8 mouse cellular contexts compared by ENCODE assay signal in the genomic region with DNA sequence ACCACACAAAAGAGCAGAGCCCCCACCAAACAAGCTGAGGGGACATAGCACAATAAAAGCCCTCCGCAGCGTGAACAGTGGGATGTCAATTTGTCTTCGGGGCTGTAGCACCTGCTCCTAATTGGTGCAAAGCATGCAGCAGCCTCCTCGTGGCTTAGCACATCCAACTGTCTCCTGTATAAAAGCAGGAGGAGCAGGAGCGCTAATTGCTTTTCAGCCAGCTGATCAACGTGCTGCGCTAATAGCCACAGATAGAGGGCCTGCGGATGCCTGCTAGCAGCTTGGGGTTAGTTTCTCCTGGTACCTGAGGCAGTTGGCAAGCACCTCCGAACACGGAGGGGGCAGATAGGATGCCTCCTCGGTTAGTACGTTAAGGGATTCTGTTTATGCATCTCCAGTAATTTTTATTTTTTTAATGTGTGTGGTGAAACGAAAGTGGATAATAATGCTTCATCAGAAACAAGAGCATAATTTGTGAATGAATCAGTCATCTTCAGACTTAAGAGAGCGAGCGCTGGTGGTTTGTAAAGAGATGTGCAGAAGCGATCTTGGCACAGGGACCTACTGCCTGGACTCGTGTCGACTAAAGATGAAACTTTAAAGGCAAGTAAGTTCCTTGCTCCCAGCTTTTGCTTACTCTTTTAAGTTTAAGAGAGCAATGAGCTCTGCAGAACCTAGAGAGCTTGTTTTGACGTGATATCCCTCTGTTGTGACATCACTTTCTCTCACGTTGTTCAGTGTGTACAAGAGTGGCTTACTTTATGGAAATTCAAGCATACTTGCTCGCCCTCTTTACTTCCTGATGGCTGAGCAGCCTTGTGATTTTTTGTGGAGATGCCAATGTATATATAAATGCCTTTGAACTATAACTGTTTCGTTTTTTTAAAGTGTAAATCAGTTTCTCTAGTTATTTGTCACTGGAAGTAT.
DNase-seq lines count a peak whose midpoint lies in the region; ATAC-seq and TF ChIP-seq lines count a peak whose summit lies in the region.

No protein-coding gene starts in this region.

- H3K4me3 ChIP-seq in heart, embryonic 14.5 days (ENCODE audit: control insufficient read depth in 1 of 2, insufficient read depth in 1 of 2, low read depth in 1 of 2, low read length in 2 of 2) = no peak overlapping the region
- no peak overlapping the region for H3K4me3 ChIP-seq in heart, embryonic 11.5 days (ENCODE audit: low read depth, low read length)
- peak overlapping the region; percentile 38 for H3K4me3 ChIP-seq in hindbrain, embryonic 15.5 days
- peak overlapping the region; percentile 27 for H3K4me3 ChIP-seq in midbrain, postnatal 0 days (ENCODE audit: low read depth, low read length)

- ATAC-seq in heart, embryonic 14.5 days (ENCODE audit: insufficient number of reproducible peaks, insufficient read depth, low FRiP score, low read depth) = no peak
- no peak for ATAC-seq in heart, embryonic 11.5 days (replicated peaks; ENCODE audit: insufficient number of reproducible peaks, low FRiP score, low TSS enrichment)
- ATAC-seq in hindbrain, embryonic 15.5 days (ENCODE audit: low FRiP score, low read depth) = peak; percentile 93
- ATAC-seq in midbrain, postnatal 0 days (ENCODE audit: low FRiP score) = peak; percentile 67
- ATAC-seq in monocyte, adult 5-6 weeks (replicated peaks; ENCODE audit: insufficient number of reproducible peaks, low FRiP score, low TSS enrichment, poor library complexity, severe bottlenecking) = no peak

- WGBS in heart, embryonic 14.5 days = 39% methylated on average over 22 of the region's 22 CpGs
- 38% methylated on average over 22 of the region's 22 CpGs for WGBS in heart, embryonic 11.5 days (ENCODE audit: insufficient replicate concordance)
- WGBS in hindbrain, embryonic 15.5 days = 27% methylated on average over 22 of the region's 22 CpGs
- 18% methylated on average over 22 of the region's 22 CpGs for WGBS in midbrain, postnatal 0 days

- DNase-seq in embryo, embryonic 11 days = peak; percentile 50
- peak; percentile 88 for DNase-seq in midbrain, postnatal 0 days (ENCODE audit: low spot score)
- DNase-seq in urinary bladder, postnatal 14 days (ENCODE audit: low spot score) = no peak
- DNase-seq in heart, postnatal 25 days (ENCODE audit: low spot score) = no peak

- no peaks in the 10 kb centered on the region for H3K36me3 ChIP-seq in heart, embryonic 14.5 days (ENCODE audit: control insufficient read depth, insufficient read depth, low read length)
- no peaks in the 10 kb centered on the region for H3K36me3 ChIP-seq in heart, embryonic 11.5 days (ENCODE audit: control insufficient read depth, insufficient read depth, low read length)
- H3K36me3 ChIP-seq in hindbrain, embryonic 15.5 days = no peaks in the 10 kb centered on the region
- H3K36me3 ChIP-seq in midbrain, postnatal 0 days (ENCODE audit: insufficient read depth, low read length) = no peaks in the 10 kb centered on the region

- no peaks in the 10 kb centered on the region for H3K9me3 ChIP-seq in heart, embryonic 14.5 days (ENCODE audit: control insufficient read depth, low read length)
- no peaks in the 10 kb centered on the region for H3K9me3 ChIP-seq in heart, embryonic 11.5 days (replicated peaks; ENCODE audit: control insufficient read depth, low read length)
- H3K9me3 ChIP-seq in hindbrain, embryonic 15.5 days = no peaks in the 10 kb centered on the region
- no peaks in the 10 kb centered on the region for H3K9me3 ChIP-seq in midbrain, postnatal 0 days (ENCODE audit: low read length)

- intact Hi-C loops in heart, postnatal 25 days (cut with DNase I) = no loop called here

- H3K4me2 ChIP-seq in heart, embryonic 14.5 days (ENCODE audit: low read length) = peak overlapping the region; percentile 40
- no peak overlapping the region for H3K4me2 ChIP-seq in heart, embryonic 11.5 days
- H3K4me2 ChIP-seq in hindbrain, embryonic 15.5 days = peak overlapping the region; percentile 68
- peak overlapping the region; percentile 58 for H3K4me2 ChIP-seq in midbrain, postnatal 0 days (ENCODE audit: low read depth, low read length, poor library complexity, severe bottlenecking)

- TF ChIP-seq CTCF in midbrain, postnatal 0 days (IDR thresholded peaks at IDR 0.05) = peak; percentile 64

- no peak overlapping the region for H3K9ac ChIP-seq in heart, embryonic 14.5 days (ENCODE audit: low read length)
- no peak overlapping the region for H3K9ac ChIP-seq in heart, embryonic 11.5 days (ENCODE audit: low read depth, low read length)
- H3K9ac ChIP-seq in hindbrain, embryonic 15.5 days = peak overlapping the region; percentile 40; the same call in 1 of the 2 replicates
- 0 out of 2 replicates have a peak overlapping the region, but pooled peaks have one; percentile 33 for H3K9ac ChIP-seq in midbrain, postnatal 0 days (replicated peaks; ENCODE audit: low read length, poor library complexity, severe bottlenecking)

- H3K27ac ChIP-seq in heart, embryonic 14.5 days (replicated peaks in 1 of 2; ENCODE audit: control insufficient read depth in 1 of 2, insufficient read depth in 1 of 2, low read depth in 2 of 2, low read length in 2 of 2) = no peak overlapping the region
- H3K27ac ChIP-seq in heart, embryonic 11.5 days (ENCODE audit: low read depth, low read length) = no peak overlapping the region
- H3K27ac ChIP-seq in hindbrain, embryonic 15.5 days (replicated peaks) = no peak overlapping the region; the same call in 1 of the 2 replicates
- H3K27ac ChIP-seq in midbrain, postnatal 0 days (ENCODE audit: low read depth, low read length) = no peak overlapping the region

- H3K4me1 ChIP-seq in heart, embryonic 14.5 days (ENCODE audit: control insufficient read depth in 2 of 2, insufficient read depth in 2 of 2, low read length in 2 of 2) = no peaks in the 10 kb centered on the region
- H3K4me1 ChIP-seq in heart, embryonic 11.5 days (ENCODE audit: control insufficient read depth, insufficient read depth, low read length) = no peaks in the 10 kb centered on the region
- peaks cover 15% of the 10 kb centered on the region for H3K4me1 ChIP-seq in hindbrain, embryonic 15.5 days (replicated peaks)
- no peaks in the 10 kb centered on the region for H3K4me1 ChIP-seq in midbrain, postnatal 0 days (ENCODE audit: insufficient read depth, low read length)

- peaks cover 4% of the 10 kb centered on the region; the same call in 1 of the 2 replicates for H3K27me3 ChIP-seq in heart, embryonic 14.5 days (ENCODE audit: control insufficient read depth, insufficient read depth, low read length)
- H3K27me3 ChIP-seq in heart, embryonic 11.5 days (ENCODE audit: control insufficient read depth, insufficient read depth, low read length) = no peaks in the 10 kb centered on the region
- no peaks in the 10 kb centered on the region for H3K27me3 ChIP-seq in hindbrain, embryonic 15.5 days
- no peaks in the 10 kb centered on the region for H3K27me3 ChIP-seq in midbrain, postnatal 0 days (ENCODE audit: insufficient read depth, low read length)

Comparison
In these comparisons a context has a peak if more than half of its experiments do, and no peak if none do; other contexts are left out.
1. ATAC-seq: peak in hindbrain, embryonic 15.5 days (single experiment) and midbrain, postnatal 0 days (single experiment); none in heart, embryonic 14.5 days (single experiment), heart, embryonic 11.5 days (single experiment) and monocyte, adult 5-6 weeks (single experiment).
2. H3K4me3 ChIP-seq: peak in hindbrain, embryonic 15.5 days (single experiment) and midbrain, postnatal 0 days (single experiment); none in heart, embryonic 14.5 days (0 of 2) and heart, embryonic 11.5 days (single experiment).
3. H3K9ac ChIP-seq: peak in hindbrain, embryonic 15.5 days (single experiment) and midbrain, postnatal 0 days (single experiment); none in heart, embryonic 14.5 days (single experiment) and heart, embryonic 11.5 days (single experiment).
4. DNase-seq: peak in embryo, embryonic 11 days (single experiment) and midbrain, postnatal 0 days (single experiment); none in urinary bladder, postnatal 14 days (single experiment) and heart, postnatal 25 days (single experiment).